Mouse (Mus musculus) frontal cortex, postnatal 14 days (tissue): ENCODE data around the gene Smpd3.

Experiments
- DNase-seq, 2 experiments: peaks; one replicate each; pipeline ENCODE4 v3.0.0; 2022; ENCODE audit warnings: low spot score in 2 of 2

Gene Smpd3

GRCm38 (mm10) chr8:106292484-106293396 is 45.0 kb downstream of the Smpd3 start:
- no peak for DNase-seq

GRCm38 (mm10) chr8:106289464-106289863 is 48.3 kb downstream of the Smpd3 start:
- DNase-seq: no peak

GRCm38 (mm10) chr8:106288732-106289131 is 49.1 kb downstream of the Smpd3 start:
- no peak for DNase-seq

- DNase-seq: no peak
Measured at GRCm38 (mm10) chr8:106287445-106287844, 50.3 kb downstream of the Smpd3 start.

GRCm38 (mm10) chr8:106280844-106281243 is 56.9 kb downstream of the Smpd3 start:
- no peak for DNase-seq

GRCm38 (mm10) chr8:106280154-106280553 is 57.6 kb downstream of the Smpd3 start:
- DNase-seq: no peak

GRCm38 (mm10) chr8:106278367-106279042 is 59.3 kb downstream of the Smpd3 start:
- no peak for DNase-seq

- no peak for DNase-seq
Measured at GRCm38 (mm10) chr8:106276709-106277317, 61.0 kb downstream of the Smpd3 start.

GRCm38 (mm10) chr8:106273468-106273867 is 64.3 kb downstream of the Smpd3 start:
- DNase-seq: no peak

- no peak for DNase-seq
Measured at GRCm38 (mm10) chr8:106271378-106271777, 66.4 kb downstream of the Smpd3 start.

GRCm38 (mm10) chr8:106270804-106271203 is 67.0 kb downstream of the Smpd3 start:
- peak; percentile 61 to 63 for DNase-seq

GRCm38 (mm10) chr8:106268710-106269346 is 69.0 kb downstream of the Smpd3 start:
- no peak for DNase-seq

GRCm38 (mm10) chr8:106265398-106265797 is 72.4 kb downstream of the Smpd3 start:
- DNase-seq: no peak

- DNase-seq: no peak
Measured at GRCm38 (mm10) chr8:106263928-106264327, 73.9 kb downstream of the Smpd3 start.

- no peak for DNase-seq
Measured at GRCm38 (mm10) chr8:106262343-106262742, 75.4 kb downstream of the Smpd3 start.

- no peak for DNase-seq
Measured at GRCm38 (mm10) chr8:106260894-106261293, 76.9 kb downstream of the Smpd3 start.

- no peak for DNase-seq
Measured at GRCm38 (mm10) chr8:106259579-106260255, 78.1 kb downstream of the Smpd3 start.

- DNase-seq: no peak
Measured at GRCm38 (mm10) chr8:106258169-106258568, 79.6 kb downstream of the Smpd3 start.

- peak in 1 of 2 experiments; percentile 14 for DNase-seq
Measured at GRCm38 (mm10) chr8:106250186-106250585, 87.6 kb downstream of the Smpd3 start.

- DNase-seq: no peak
Measured at GRCm38 (mm10) chr8:106237106-106237505, 100.7 kb downstream of the Smpd3 start.

- DNase-seq: no peak
Measured at GRCm38 (mm10) chr8:106234567-106235261, 103.1 kb downstream of the Smpd3 start.
